Mouse (Mus musculus) T-helper 17 cell (primary cell): Measurements from ENCODE around the gene Tox2.

Source experiments
- in situ Hi-C, 2 experiments: fragments of 300-600 bp; cut with MboI, MseI; formaldehyde crosslinking; loops; 1 replicate in 1 of 2; 2 replicates in 1 of 2; pipeline ENCODE4 v1.15.1; 2025; ENCODE audit warnings: high pct_unique_total_duplicates in 2 of 2

Tox2 gene

GRCm38 (mm10) chr2:163204548-163205261, 1.8 kb downstream of the Tox2 start:
- in situ Hi-C loops: loop anchor here (5.0 kb wide), 2 partner anchors 37 to 107 kb away; no protein-coding TSS in a partner anchor

GRCm38 (mm10) chr2:163205262-163205647, 2.3 kb downstream of the Tox2 start:
- in situ Hi-C loops: loop anchor here in 1 of 2 experiments (5.0 kb wide), 1 partner anchor 108 kb away; no protein-coding TSS in a partner anchor

DNA sequence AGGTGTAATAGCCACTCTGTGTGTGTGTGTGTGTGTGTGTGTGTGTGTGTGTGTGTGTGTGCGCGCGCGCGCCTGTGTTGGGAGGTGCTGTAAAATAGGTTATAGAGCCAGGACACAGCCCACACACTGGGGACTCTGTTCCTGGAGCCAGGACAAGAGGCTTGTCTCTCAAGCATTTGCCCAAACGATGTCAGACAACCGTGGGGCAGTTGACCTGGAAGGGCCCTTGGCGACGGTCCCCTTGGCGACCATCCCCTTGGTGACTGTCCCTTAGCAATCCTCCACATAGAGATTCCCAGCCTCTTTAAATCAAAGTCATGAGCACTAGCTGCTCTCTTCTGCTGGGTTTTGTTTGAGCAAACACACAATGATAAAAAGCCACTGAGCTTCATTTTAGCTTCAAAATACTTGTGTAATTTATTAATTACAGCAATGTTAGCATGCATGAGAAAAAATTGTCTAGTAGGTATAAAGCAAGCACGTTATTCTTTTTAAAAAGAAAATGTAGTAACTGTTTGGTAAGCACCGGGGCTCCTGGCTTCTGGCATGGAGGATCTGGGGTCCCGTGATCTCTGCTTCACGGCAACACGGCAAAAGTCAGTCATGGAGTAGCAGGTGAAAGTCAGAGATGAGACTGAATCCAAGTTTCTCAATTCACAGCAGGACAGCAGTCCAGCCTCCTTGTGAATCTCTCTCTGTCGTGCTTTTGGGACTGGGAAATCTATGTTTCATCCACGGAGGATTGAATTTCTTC, 3.0 kb downstream of the Tox2 start:
- in situ Hi-C loops: loop anchor here in 1 of 2 experiments (5.0 kb wide), 1 partner anchor 109 kb away; no protein-coding TSS in a partner anchor

DNA sequence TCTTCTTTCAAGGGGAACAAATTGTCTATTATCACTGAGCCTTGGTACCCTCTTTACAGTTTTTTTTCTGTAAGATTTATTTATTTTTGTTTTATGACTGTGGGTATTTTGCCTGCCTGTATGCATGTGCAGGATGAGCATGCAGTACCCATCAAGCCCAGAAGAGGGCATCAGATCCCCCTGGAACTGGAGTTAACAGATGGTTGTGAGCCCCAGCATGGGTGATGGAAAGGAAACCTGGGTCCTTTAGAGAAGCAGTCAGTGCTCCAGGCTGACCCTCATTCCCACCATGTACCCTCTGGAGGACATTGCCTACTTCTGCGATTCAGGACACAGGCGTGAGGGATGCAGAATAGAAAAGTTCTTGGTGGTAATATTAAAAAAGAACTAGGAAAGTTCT, 4.4 kb downstream of the Tox2 start:
- in situ Hi-C loops: loop anchor here in 1 of 2 experiments (5.0 kb wide), 1 partner anchor 110 kb away; no protein-coding TSS in a partner anchor

- in situ Hi-C loops: loop anchor here in 1 of 2 experiments (5.0 kb wide), 1 partner anchor 112 kb away; no protein-coding TSS in a partner anchor
Measured at GRCm38 (mm10) chr2:163209139-163209538, 6.2 kb downstream of the Tox2 start.

- in situ Hi-C loops: no loop called here
Measured at GRCm38 (mm10) chr2:163213085-163213484, 10.2 kb downstream of the Tox2 start.

GRCm38 (mm10) chr2:163218095-163218494, 15.2 kb downstream of the Tox2 start:
- in situ Hi-C loops: no loop called here

DNA sequence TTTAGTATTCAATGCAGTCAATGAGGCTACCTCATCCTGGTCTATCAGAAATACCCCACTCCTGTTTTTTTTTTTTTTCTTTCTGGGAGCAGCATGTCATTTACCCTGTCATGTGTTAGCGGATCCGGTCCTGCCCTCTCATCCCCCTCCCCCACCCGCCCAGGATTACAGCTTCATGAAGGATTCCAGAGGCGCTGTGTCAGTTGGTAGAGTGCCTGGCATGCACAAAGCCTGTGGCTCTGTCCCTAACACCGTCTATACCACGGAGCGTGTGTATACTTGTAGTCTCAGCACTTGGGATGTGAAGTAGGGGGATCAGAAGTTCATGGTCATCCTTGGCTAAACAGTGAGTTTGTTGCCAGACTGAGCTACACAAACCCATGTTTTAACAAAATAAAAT, 15.6 kb downstream of the Tox2 start:
- in situ Hi-C loops: no loop called here

GRCm38 (mm10) chr2:163219447-163219846, 16.5 kb downstream of the Tox2 start:
- in situ Hi-C loops: no loop called here

DNA sequence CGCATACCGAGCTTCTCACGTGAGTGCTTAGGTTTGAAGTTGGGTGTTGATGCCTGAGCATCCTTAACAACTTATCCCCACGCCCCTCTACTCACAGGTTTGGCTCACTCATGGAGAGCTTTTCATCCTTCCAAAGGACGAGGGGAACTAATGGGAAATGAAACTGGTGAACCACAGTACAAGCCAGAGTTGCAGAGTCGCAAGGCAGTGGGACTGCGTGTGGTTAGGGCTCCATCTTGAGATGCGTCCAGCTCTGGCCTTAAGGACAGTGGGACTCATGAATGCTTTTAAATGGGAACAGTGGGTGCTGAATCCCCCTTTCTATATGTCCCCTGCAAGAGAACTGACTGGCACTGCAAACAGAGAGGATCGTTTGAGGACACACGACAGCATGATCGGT, 17.8 kb downstream of the Tox2 start:
- in situ Hi-C loops: no loop called here

DNA sequence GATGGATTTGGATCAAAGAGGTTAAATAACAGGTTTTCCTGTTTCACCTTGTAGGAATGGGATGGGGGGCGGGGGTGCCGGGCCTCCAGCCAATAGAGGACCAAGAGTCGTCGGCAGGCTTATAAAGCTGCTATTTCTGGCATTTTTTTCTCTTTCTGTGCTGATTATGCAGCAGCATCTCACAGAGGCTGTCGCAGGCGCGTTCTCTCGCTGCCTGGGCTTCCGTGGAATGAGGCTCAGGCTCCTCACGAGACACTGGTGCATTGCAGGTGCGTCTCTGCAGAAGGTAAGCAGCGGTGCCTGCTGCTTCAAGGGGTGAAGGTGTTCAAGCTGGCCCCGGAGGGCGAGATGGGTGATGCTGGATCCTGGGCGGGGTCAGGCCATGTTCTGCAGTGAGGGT, 22.4 kb downstream of the Tox2 start:
- in situ Hi-C loops: no loop called here

DNA sequence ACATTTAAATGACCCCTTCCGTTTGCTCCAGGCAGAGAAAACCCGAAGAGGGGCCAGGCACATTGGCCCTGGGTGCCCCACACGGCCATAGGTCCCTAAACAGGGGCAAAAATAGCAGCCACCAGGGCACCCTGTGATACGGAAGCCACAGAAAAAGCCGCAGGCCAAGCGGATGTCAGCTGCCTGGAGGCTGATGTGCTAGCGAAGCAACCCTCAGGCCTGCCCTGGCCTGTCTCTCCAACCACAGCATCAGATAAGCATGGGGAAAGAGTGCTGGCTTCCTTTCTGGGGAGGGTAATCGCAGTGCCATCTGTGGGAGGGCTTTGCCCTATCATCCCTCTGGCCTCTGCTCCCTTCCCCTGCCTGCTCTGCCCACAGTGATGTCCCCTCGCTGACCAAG, 26.1 kb downstream of the Tox2 start:
- in situ Hi-C loops: no loop called here

- in situ Hi-C loops: no loop called here
Measured at GRCm38 (mm10) chr2:163231781-163232534, 29.0 kb downstream of the Tox2 start.

GRCm38 (mm10) chr2:163233666-163234065, 30.7 kb downstream of the Tox2 start:
- in situ Hi-C loops: no loop called here

DNA sequence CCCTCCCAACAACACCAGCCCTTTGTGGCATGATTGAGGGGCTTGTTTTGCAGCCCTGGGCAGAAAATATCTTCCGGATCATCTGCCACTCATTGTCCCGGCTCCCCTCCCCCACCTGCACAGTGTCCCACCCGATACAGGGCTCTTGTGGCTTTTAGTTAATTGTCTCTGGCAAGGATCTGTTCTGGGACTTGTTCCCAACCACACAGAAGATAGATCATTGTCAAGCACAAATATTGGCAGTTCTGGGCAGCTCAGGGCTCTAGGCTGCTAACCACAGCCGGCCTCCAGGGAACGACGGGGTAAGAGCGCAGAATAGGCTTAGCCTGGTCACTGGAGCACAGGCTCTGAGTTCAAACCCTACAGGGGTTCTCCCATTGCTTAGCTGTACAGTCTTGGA, 33.1 kb downstream of the Tox2 start:
- in situ Hi-C loops: loop anchor here in 1 of 2 experiments (5.0 kb wide), 1 partner anchor 106 kb away; no protein-coding TSS in a partner anchor

DNA sequence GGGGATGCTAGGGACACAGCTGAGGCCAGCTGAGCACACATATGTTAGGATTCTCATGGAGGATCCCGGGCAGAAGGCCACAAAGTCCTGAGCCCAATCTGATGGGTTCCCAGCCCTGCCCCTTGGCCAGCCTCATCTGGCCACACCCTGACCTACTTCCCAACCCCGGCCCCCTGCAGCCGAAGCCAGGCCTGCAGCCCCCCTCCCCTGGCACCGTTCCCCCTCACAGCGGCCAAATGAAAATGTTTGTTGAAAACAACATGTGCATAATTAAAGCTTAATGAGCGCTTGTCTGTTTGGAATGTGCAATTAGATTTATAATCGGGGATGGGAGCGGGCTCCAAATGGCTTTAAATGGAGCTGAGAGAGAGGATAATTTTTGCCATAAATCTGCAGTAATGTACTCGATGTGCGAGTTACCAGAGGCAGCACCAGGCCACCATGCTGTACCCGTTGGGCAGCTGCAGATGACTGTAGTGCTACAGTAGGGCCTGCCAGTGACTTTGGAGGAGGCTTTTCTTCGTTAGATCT, 35.1 kb downstream of the Tox2 start:
- in situ Hi-C loops: loop anchor here in 1 of 2 experiments (5.0 kb wide), 1 partner anchor 104 kb away; no protein-coding TSS in a partner anchor

GRCm38 (mm10) chr2:163239945-163240344, 37.0 kb downstream of the Tox2 start:
- in situ Hi-C loops: loop anchor here in 1 of 2 experiments (5.0 kb wide), 1 partner anchor 102 kb away; no protein-coding TSS in a partner anchor

GRCm38 (mm10) chr2:163241867-163242266, 38.9 kb downstream of the Tox2 start:
- in situ Hi-C loops: no loop called here

GRCm38 (mm10) chr2:163243917-163244852, 41.3 kb downstream of the Tox2 start:
- in situ Hi-C loops: no loop called here

DNA sequence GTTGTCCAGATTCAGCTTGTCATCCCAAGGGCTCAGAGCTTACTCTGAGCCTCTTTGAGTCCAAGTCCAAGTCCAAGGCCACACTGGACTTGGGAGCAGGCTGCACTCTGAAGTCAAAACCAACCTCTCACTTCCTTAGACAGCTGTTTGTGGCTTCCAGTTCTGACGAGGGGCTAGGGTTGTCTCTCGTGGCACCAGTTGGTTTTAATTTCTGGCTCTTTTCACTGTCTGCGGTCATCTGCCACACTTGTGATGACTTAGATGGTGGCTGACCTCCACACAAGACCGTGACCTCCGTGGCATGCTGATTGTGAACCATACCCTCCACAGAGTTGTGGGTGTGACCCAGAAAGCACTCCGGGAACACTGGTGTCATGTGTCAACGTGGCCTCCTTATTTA, 46.0 kb downstream of the Tox2 start:
- in situ Hi-C loops: no loop called here
